Mouse (Mus musculus) C2C12 (cell line): Measurements from ENCODE around the gene Ufsp2.

Experiments used
- CEBPB ChIP-seq: IDR thresholded peaks from one replicate; pipeline ENCODE4 v1.6.1; 2011; ENCODE audit warnings: low read depth, mild to moderate bottlenecking, control low read depth, moderate library complexity
- CTCF ChIP-seq: IDR thresholded peaks from one replicate; pipeline ENCODE4 v1.5.1; 2011; ENCODE audit not compliant: control insufficient read depth, insufficient read depth, insufficient read length
- USF1 ChIP-seq: IDR thresholded peaks from one replicate; pipeline ENCODE4 v1.6.1; 2011; ENCODE audit warnings: low read depth, mild to moderate bottlenecking, control low read depth, moderate library complexity

DNA sequence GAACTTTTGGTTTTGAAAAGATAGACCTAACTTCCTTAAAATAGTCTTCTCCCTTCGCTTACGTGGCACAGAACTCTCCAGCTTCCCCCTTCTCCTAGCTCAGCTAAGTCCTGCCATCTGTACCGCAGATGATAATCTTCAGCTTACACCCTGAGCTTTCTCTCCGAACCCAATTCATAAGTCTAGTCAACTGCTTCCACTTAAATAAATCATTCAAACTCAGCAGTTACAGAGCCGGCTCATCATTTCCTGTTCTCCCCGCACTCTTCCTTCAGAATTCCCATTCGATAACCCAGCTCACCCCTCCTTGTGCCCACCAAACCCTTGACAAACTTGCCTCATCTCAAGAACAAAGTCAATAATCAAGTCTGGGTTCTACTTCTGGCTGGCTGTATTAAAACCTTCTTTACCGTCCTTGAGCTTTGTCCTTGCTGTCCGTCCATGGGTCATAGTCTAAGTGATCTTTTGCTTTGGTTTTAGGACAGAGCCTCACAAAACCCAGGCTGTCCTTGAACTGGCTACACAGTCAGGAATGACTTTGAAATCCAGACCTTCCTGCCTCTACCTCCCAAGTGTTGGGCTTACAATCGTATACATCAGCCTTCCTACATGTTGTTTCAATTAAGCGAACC lies 625 bp downstream of the Ufsp2 start:
- TF ChIP-seq CTCF (no peak), CEBPB (no peak), USF1 (no peak)
